Mouse (Mus musculus) lung, postnatal 0 days (tissue): ENCODE results near the gene Prss33. TPM values are rescaled to one million over a fixed set of nuclear protein-coding genes. Genes with fewer than 3 reads are reported as not detected.

Experiments used
- ATAC-seq: fragments of 200-750 bp; cut with Nextera tagmentation; 2 replicates; pipeline ENCODE4 v1.8.0; 2017; ENCODE audit warnings: moderate library complexity
- DNase-seq: peaks from one replicate; pipeline ENCODE4 v3.0.0-alpha.2; 2016; ENCODE audit warnings: low spot score
- H3K27ac ChIP-seq: fragments of 300-500 bp; sonication (generic); 2 replicates; pipeline ENCODE4 v1.5.1; 2014; ENCODE audit warnings: antibody characterized with exemption, mild to moderate bottlenecking, low read length, mixed read lengths
- H3K27me3 ChIP-seq: fragments of 300-500 bp; sonication (generic); replicated peaks from 2 replicates; pipeline ENCODE4 v1.6.1; 2014; ENCODE audit warnings: low read length, mixed read lengths; ENCODE audit not compliant: insufficient read depth
- H3K36me3 ChIP-seq: fragments of 300-500 bp; sonication (generic); 2 replicates; pipeline ENCODE4 v1.6.1; 2014; ENCODE audit warnings: low read length, mixed read lengths; ENCODE audit not compliant: insufficient read depth
- H3K4me1 ChIP-seq: fragments of 300-500 bp; sonication (generic); 2 replicates; pipeline ENCODE4 v1.6.1; 2014; ENCODE audit warnings: antibody characterized with exemption, low read depth, low read length, mixed read lengths; ENCODE audit not compliant: insufficient read depth
- H3K4me2 ChIP-seq: fragments of 300-500 bp; sonication (generic); replicated peaks from 2 replicates; pipeline ENCODE4 v1.6.1; 2014; ENCODE audit warnings: low read depth, mild to moderate bottlenecking, low read length, moderate library complexity, mixed read lengths
- H3K4me3 ChIP-seq: fragments of 300-500 bp; sonication (generic); 2 replicates; pipeline ENCODE4 v1.5.1; 2014; ENCODE audit warnings: low read depth, low read length
- H3K9ac ChIP-seq: fragments of 300-500 bp; sonication (generic); replicated peaks from 2 replicates; pipeline ENCODE4 v1.6.1; 2014; ENCODE audit warnings: low read depth, mild to moderate bottlenecking
- H3K9me3 ChIP-seq: fragments of 300-500 bp; sonication (generic); 2 replicates; pipeline ENCODE4 v1.6.1; 2016; ENCODE audit warnings: low read length, mixed read lengths
- CTCF ChIP-seq: IDR thresholded peaks from 2 replicates; pipeline ENCODE4 v1.5.1; 2016; ENCODE audit warnings: antibody characterized with exemption, mild to moderate bottlenecking
- EP300 ChIP-seq: IDR thresholded peaks from 2 replicates; pipeline ENCODE4 v1.6.1; 2016; ENCODE audit warnings: antibody characterized with exemption, mild to moderate bottlenecking, control low read depth
- WGBS: fragments of 180-500 bp; shearing (Covaris S2); extraction: QIAGEN DNeasy Blood & Tissue Kit; methylation state at CpG from one replicate; pipeline ENCODE4 v1.1.7; 2014; 5-methylcytosine and 5-hydroxymethylcytosine counted together
- polyA plus RNA-seq: library from polyadenylated mRNA; unstranded; fragments of >200 nt; fragmentation: Nextera tagmentation; extraction: Ambion mirVana; gene quantifications from 2 replicates; pipeline ENCODE4 v1.2.1, GENCODE M21; 2015

Gene Prss33
- polyA plus RNA-seq, 1 experiment from 2014 or later, result not detected

- no peak for TF ChIP-seq EP300
- TF ChIP-seq CTCF, result no peak
- no peak for DNase-seq
- Histone ChIP-seq H3K4me1 (no peaks in the 10 kb centered on the region), H3K4me2 (no peak within 1 kb of the TSS), H3K27me3 (no peaks in the 10 kb centered on the region), H3K36me3 (no peaks in the 10 kb centered on the region), H3K9ac (no peak within 1 kb of the TSS), H3K9me3 (no peaks in the 10 kb centered on the region), H3K4me3 (no peak within 1 kb of the TSS), H3K27ac (no peak within 1 kb of the TSS)
- WGBS, result 89% methylated on average over 15 of the region's 15 CpGs
- ATAC-seq, result no peak
These were observed 31.9 kb upstream of the Prss33 start, which contains the start of gene Prss21 for GRCm38 (mm10) chr17:23867756-23868155. Prss21 (plus strand) TSS chr17:23868056.

DNA sequence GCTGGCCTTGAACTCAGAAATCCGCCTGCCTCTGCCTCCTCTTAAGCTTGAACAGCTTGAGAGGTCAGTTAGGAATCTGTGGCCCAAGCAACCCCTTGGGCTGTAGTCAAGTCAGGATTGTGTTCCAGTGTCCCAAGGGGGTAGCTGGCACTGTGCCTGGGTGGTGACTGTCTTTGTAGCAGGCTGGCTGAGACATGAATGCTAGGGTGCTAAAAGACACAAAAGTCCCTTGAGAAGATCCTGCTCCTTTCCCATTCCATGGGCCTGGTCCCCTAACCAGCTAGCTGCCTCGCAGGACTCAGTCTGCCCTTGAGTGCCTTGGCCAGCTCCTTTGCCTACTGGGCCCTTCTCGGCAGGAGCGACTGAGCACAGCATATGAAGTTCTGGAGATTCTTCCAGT lies 27.1 kb upstream of the Prss33 start:
- Histone ChIP-seq H3K36me3 (no peaks in the 10 kb centered on the region), H3K9me3 (no peaks in the 10 kb centered on the region), H3K4me2 (no peak overlapping the region), H3K4me1 (no peaks in the 10 kb centered on the region), H3K4me3 (no peak overlapping the region), H3K27me3 (no peaks in the 10 kb centered on the region), H3K27ac (no peak overlapping the region), H3K9ac (no peak overlapping the region)
- TF ChIP-seq EP300, result no peak
- TF ChIP-seq CTCF, result no peak
- DNase-seq, result no peak
- WGBS, result 77% methylated on average over 4 of the region's 4 CpGs
- ATAC-seq, result no peak

DNA sequence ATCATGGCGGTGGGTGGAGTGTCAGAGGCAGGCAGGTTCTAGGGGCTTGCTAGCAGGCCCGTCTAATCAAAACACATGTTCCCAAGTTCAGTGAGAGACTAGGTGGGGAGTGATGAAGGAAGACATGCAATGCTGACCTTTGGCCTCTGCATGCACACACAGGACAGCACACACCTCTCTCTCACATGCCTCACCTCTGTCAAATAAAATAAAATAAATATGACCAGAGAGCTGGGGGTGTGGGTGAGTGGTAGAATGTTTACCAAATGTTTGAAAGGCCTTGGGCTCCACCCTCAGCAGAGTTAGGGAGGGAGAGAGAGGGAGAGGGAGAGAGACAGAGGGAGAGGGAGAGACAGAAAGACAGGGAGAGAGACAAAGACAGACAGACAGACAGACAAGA lies 22.1 kb upstream of the Prss33 start:
- Histone ChIP-seq H3K4me2 (no peak overlapping the region), H3K9me3 (no peaks in the 10 kb centered on the region), H3K4me3 (no peak overlapping the region), H3K27ac (no peak overlapping the region), H3K9ac (no peak overlapping the region), H3K4me1 (no peaks in the 10 kb centered on the region), H3K36me3 (no peaks in the 10 kb centered on the region), H3K27me3 (no peaks in the 10 kb centered on the region)
- DNase-seq (no peak), ATAC-seq (no peak)
- TF ChIP-seq CTCF (no peak), EP300 (no peak)
- 33% methylated on average over 2 of the region's 2 CpGs for WGBS

- H3K27ac ChIP-seq, result no peak overlapping the region
- ATAC-seq (no peak), DNase-seq (no peak)
- no peaks in the 10 kb centered on the region for H3K27me3 ChIP-seq
- H3K9ac ChIP-seq, result no peak overlapping the region
- H3K4me2 ChIP-seq, result no peak overlapping the region
- no peaks in the 10 kb centered on the region for H3K36me3 ChIP-seq
- no peak overlapping the region for H3K4me3 ChIP-seq
- WGBS, result 86% methylated on average over 6 of the region's 6 CpGs
- no peaks in the 10 kb centered on the region for H3K9me3 ChIP-seq
- no peak for TF ChIP-seq EP300
- TF ChIP-seq CTCF, result no peak
- H3K4me1 ChIP-seq, result no peaks in the 10 kb centered on the region
These were observed 21.3 kb upstream of the Prss33 start for GRCm38 (mm10) chr17:23857193-23857592.

DNA sequence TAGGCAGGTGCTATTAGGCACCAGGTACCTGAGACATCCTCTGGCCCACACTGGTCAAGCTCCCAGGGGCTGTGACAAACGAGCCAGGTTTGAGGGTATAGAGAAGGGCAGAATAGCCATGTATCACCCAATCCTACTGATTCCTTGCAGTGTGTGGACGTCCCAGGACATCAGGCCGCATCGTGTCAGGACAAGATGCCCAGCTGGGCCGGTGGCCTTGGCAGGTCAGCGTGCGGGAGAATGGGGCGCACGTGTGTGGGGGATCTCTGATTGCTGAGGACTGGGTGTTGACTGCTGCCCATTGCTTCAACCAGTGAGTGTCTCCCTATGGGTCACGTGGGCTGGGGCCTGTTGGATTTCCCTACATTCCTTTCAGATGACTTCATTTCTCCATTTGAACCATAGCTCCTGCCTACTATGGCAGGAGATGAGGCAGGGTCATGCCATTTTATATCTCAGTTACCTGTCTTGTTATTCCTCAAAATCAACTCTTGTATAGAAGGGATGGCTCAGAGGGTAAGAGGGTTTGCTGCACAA lies 18.4 kb upstream of the Prss33 start:
- H3K9ac ChIP-seq, result no peak overlapping the region
- no peak overlapping the region for H3K27ac ChIP-seq
- no peak overlapping the region for H3K4me2 ChIP-seq
- no peaks in the 10 kb centered on the region for H3K4me1 ChIP-seq
- no peak overlapping the region for H3K4me3 ChIP-seq
- no peaks in the 10 kb centered on the region for H3K27me3 ChIP-seq
- no peaks in the 10 kb centered on the region for H3K36me3 ChIP-seq
- no peaks in the 10 kb centered on the region for H3K9me3 ChIP-seq
- DNase-seq (no peak), ATAC-seq (no peak)
- WGBS, result 73% methylated on average over 9 of the region's 10 CpGs
- TF ChIP-seq CTCF (no peak), EP300 (no peak)

DNA sequence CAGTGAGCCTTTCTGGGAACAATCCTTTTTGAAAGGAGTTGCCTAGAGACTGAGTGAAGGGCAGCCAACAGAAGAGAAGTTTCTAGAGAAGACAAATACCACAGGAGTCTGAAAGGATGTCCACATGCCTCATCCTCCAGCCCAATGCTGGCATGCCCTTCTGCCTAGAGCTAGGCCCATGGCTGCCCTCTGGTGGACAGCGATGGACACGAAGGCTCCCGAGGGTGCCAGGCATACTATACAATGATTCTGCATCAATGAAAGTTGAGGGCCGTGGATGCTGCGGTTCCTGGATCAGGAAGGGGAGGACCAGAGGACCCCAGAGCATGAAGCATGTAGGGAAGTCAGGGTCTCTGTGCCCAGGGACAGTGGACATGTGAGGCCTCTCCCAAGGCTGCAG lies 17.4 kb upstream of the Prss33 start:
- no peak overlapping the region for H3K27ac ChIP-seq

More for the DNA sequence above, 17.4 kb upstream of the Prss33 start:
- peak; percentile 47 for DNase-seq
- no peak for TF ChIP-seq EP300
- peak; percentile 75 for TF ChIP-seq CTCF
- no peaks in the 10 kb centered on the region for H3K27me3 ChIP-seq
- no peak overlapping the region for H3K4me2 ChIP-seq
- no peaks in the 10 kb centered on the region for H3K36me3 ChIP-seq
- 27% methylated on average over 5 of the region's 5 CpGs for WGBS
- peak; percentile 46; the same call in 1 of the 2 replicates for ATAC-seq
- no peaks in the 10 kb centered on the region for H3K9me3 ChIP-seq
- no peak overlapping the region for H3K4me3 ChIP-seq
- H3K9ac ChIP-seq, result no peak overlapping the region
- no peaks in the 10 kb centered on the region for H3K4me1 ChIP-seq
